Mouse (Mus musculus): Measurements from ENCODE around the gene Btrc. TPM values are rescaled to one million over a fixed set of nuclear protein-coding genes. Genes with fewer than 3 reads are reported as not detected.

Btrc gene
- total RNA-seq, 2 experiments from 2014 or later: 42.4 to 46.6 TPM

DNA sequence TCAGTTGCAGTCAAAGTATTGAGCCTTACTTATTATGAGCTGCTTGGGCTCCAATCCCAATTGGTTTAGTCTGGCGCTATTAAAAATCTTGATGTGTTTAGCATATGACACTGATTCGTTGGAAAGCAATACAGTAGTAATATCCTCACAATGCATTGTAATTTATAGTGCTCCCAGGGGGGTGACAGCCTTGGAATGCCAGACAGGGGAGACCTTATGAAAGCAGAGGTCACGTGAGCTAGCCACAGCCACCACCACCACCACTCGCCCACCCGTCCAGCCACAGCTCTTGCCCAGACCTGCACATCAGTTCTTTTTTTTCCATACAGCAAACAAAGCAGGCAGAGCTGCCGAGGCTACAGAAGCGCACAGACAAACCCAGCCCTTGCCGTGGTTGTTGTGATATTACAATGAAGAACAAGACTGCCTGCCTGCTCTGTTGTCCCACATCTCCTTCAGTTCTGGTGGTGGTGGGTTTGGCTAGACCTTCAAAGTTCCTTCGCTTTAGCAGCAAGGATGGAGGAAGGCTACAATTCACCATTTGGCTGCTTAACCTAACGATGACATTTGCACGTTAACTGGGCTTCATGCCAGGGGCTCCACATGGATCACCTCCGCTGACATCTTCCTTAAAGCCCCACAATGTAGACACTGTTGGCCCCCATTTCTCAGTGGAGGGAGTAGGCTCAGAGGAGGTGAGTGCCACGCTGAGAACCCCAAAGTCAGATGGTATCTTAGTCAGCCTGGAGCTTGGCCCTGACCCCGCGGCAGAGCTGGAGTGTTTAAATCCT lies 202.6 kb downstream of the Btrc start:
- DNase-seq (ENCODE audit: low spot score in 2 of 2): no peak

DNA sequence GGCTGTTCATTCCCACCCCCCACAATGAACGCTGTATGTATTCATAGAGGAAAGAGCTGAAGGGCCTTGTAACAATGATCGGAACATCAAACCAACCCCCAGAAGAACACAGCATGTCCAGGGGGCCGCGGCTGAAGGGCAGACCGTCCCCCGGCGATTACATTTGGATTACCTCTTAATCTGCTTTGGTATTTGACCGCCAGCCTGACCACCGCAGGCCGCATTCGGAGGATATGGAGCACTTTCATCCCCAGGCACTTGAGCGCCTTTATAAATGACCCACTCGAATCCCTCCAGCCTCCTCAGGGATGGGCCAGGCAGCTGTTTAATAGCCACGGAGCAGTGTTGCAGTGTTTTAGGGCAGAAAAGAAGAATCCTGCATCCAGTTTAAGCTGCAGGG lies 203.8 kb downstream of the Btrc start:
- no peak for DNase-seq (ENCODE audit: low spot score in 2 of 2)

DNA sequence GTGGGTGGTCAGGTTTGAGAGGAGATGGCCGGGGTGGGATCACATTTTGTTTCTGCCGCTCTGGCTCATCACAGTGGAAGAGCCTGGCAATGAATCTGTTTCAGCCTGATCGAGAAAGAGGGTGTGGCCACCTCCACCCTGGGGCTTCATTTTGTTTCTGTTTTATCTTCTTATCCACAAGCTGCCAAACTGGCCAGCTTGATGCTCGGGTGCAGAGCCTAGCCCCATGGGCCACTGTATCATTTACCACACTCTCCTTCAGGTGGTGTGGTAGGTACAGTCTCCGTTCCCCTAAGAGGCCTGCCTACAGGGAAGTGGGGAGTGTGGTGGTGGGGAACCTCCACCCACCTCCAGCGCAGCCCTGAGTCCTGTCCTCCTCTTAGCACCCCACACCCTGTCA lies 209.5 kb downstream of the Btrc start:
- DNase-seq (ENCODE audit: low spot score in 2 of 2): no peak

DNA sequence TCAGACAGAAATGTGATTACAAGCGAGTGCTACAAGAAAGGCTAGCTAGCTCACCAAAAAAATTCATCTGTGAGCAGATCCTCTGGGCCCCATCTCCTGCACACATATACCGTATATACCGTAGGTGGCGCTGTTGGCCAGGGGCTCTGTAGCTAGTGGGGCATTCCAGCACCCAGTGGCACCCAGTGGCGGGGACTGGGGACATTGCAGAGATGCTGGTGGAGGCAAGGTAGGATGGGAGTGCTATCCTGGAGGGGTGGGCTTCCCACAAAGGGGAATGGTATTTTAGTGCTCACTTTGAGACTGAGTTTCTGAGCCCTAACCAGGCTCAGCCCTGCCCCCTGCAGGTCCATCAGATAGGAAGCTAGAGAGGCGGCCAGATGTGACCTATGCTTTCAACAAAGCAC lies 210.3 kb downstream of the Btrc start:
- DNase-seq (ENCODE audit: low spot score in 2 of 2): peak; percentile 45 to 63

DNA sequence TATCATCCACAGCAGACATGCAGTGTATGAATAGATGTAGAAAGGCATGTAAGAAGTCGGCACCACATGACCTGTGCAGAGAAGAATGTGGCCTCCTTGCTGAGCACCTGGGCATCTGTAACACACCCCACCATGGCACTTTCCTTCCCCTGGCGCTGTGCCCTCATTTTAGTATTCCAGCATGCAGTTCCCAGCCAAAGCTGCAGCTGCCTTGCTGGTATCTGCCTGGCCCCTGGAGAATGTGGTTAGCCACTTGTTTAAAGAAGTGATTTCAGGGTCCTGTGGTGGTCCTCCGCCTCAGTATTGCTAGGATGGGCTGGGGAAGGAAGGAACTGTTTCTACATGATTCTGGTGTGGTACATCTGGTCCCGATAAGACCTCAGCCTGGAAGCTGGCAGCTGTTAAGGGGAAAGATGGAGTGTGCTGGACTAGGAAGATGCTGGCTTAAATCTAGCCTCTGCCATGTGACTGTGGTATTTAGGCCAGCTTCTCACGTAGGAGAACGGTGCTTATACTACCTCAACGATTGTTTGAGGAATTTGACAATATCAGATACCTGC lies 210.9 kb downstream of the Btrc start:
- no peak for DNase-seq (ENCODE audit: low spot score in 2 of 2)

DNA sequence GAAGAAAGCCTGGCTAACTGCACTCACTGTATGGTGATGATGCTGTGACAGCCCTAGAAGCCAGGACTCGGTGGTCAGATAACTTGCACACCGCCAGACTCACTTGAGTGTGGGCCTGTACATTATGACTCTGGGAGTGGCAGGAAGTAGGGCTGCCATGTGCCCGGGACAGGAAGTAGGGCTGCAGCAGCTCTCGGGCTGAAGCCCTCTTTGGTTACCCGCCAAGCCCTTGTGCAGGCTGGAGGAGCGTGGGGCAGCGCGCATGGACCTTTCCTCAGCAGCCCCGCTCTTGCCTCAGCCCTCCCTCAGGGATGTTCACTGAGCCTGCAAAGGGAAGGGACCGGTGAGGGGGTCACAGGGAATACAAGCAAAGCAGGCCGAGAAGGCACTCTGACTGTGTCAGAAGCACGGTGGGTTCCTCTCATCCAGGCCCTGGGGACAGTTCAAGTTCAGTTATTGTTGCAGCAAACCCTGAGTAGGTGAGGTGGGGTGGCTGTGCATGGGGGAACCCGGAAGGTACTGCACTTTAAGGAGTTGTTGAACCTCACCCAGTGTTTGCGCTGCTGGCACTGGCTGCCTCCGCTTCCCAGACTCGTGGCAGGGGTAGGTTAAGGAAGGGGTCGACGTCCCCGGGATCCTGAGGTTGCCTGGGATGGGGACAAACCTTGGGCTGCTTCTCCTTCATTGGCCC lies 211.6 kb downstream of the Btrc start:
- no peak for DNase-seq (ENCODE audit: low spot score in 2 of 2)

DNA sequence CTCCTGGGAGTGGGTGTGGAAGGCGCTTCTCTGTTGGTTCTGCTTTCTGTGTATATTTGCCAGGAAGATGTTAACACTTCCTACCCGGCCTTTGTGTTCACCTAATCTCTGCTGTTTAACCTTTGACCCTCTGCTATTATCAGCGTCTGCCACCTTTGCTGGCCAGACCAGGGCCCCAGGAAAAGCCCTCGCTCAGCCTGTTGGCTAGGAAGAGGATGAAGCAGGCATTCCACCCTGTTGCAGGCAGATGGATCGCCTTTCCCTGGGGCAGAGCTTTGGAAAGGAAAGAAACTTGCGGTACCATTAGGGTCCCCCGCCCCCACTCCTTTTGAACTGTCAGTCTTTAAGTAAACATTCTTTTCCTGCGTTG lies 212.1 kb downstream of the Btrc start:
- no peak for DNase-seq (ENCODE audit: low spot score in 2 of 2)

DNA sequence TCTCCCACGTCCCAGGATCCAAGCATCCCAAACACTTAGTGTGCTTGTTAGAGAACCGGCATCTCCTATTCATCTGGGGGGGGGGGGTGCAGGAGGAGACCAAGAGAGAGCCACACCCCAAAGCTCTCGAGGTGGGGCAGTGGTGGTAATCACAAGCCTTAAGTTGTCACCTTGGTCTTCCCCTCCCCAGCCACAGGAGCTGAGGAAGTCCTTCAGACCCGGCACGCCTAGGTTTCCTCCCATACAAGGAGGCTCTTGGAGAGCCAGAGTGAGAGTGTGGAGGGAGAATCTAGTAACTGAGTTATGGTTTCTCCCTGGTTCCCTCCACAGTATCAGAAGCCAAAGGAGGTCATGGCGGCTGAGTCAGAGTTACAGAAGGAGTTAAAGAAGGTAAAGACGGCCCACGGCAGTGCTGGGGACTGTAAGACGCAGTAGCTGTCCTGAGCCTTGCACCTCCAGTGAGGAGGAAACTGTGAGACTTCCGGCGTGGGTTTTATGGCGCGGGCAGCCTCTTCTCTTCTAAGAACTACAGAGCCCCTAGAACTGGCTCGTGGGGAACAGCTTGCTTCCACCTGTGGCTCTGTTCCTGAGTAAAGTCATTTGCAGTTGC lies 213.7 kb downstream of the Btrc start:
- DNase-seq (ENCODE audit: low spot score in 2 of 2): no peak

DNA sequence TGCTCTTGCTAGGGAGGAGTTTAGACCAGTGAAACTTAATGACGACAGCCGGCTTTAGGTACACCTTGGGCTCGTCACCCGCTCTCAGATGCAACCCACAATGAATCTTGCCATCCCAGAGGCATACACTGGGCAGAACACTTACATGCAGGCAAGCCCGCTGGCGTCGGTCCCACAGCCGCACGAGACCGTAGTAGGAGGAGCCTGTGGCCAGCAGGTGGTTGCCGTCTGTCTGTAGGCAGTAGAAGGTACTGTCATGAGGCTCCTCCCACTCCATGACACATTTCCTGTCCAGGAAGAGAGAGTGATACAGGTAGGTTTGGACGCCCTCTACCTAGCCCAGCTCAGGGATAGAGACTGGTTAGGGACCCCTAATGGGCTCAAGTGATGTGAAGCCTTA lies 215.4 kb downstream of the Btrc start:
- DNase-seq (ENCODE audit: low spot score in 2 of 2): no peak

DNA sequence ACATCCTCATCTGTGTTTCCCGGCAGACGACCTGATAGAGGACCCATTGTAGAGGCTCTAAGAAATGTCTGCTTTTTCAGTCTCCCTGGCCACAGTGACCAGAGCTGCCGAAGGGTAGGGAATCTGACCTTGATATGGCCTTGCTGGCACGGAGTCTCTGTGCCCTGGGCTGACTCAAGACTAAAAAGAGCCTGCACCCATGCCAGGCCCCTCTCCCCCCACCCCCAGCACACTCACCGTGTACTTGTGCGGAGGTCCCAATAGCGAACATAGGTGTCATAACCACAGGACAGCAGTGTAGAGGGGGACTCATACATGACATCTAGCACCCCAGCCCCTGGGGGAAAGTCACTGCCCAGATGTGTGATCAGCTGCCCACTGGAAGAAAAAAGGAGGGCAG lies 215.9 kb downstream of the Btrc start:
- no peak for DNase-seq (ENCODE audit: low spot score in 2 of 2)

Other genes with a start within 250 kb of the Btrc start
- gene Tlx1, start 213.1 kb upstream of the Btrc start, total RNA-seq (2021): not detected
- under 1 TPM; 0.11 to 0.22 TPM for gene Lbx1, start 127.9 kb upstream of the Btrc start, total RNA-seq (2021)
- gene Poll, start 196.8 kb downstream of the Btrc start, total RNA-seq (2021): 10 to 100 TPM; 11.5 to 12.3 TPM
- gene Gm17018, start 196.9 kb downstream of the Btrc start, total RNA-seq (2021): 10 to 100 TPM; 25.6 to 30.7 TPM